Mouse (Mus musculus) lung, embryonic 15.5 days (tissue): ENCODE measurements at regions not wholly inside any gene's neighbourhood (a gene's known extent, or its start where the extent isn't known, plus 50 kb on each side); places are given as distances from the start of the nearest gene placed in this dataset. TPM values are rescaled to one million over a fixed set of nuclear protein-coding genes. Genes with fewer than 3 reads are reported as not detected.

Experiments used
- ATAC-seq: fragments of 200-750 bp; cut with Nextera tagmentation; 2 replicates; pipeline ENCODE4 v1.8.0; 2017; ENCODE audit warnings: moderate number of reproducible peaks, borderline replicate concordance; ENCODE audit not compliant: low FRiP score, low TSS enrichment; ENCODE audit errors: extremely low read depth
- H3K27ac ChIP-seq: fragments of 300-500 bp; sonication (generic); 2 replicates; pipeline ENCODE4 v1.5.1; 2015; ENCODE audit warnings: moderate library complexity, mild to moderate bottlenecking, inconsistent platforms
- H3K27me3 ChIP-seq: fragments of 300-500 bp; sonication (generic); 2 replicates; pipeline ENCODE4 v1.6.1; 2015; ENCODE audit warnings: inconsistent platforms
- H3K36me3 ChIP-seq: fragments of 300-500 bp; sonication (generic); 2 replicates; pipeline ENCODE4 v1.6.1; 2015; ENCODE audit warnings: inconsistent platforms
- H3K4me1 ChIP-seq: fragments of 300-500 bp; sonication (generic); 2 replicates; pipeline ENCODE4 v1.6.1; 2015; ENCODE audit warnings: inconsistent platforms
- H3K4me2 ChIP-seq: fragments of 300-500 bp; sonication (generic); 2 replicates; pipeline ENCODE4 v1.6.1; 2015; ENCODE audit warnings: inconsistent platforms, mild to moderate bottlenecking, moderate library complexity
- H3K4me3 ChIP-seq: fragments of 300-500 bp; sonication (generic); 2 replicates; pipeline ENCODE4 v1.5.1; 2015; ENCODE audit warnings: mild to moderate bottlenecking, inconsistent platforms
- H3K9ac ChIP-seq: fragments of 300-500 bp; sonication (generic); 2 replicates; pipeline ENCODE4 v1.6.1; 2015; ENCODE audit warnings: inconsistent platforms
- H3K9me3 ChIP-seq: fragments of 300-500 bp; sonication (generic); 2 replicates; pipeline ENCODE4 v1.6.1; 2016; ENCODE audit warnings: inconsistent platforms
- WGBS: fragments of 180-500 bp; shearing (Covaris S2); methylation state at CpG from one replicate; pipeline ENCODE4 v1.1.7; 2015; 5-methylcytosine and 5-hydroxymethylcytosine counted together
- microRNA-seq: library from miRNA; unstranded; fragments of <30 nt; microRNA quantifications from one replicate; pipeline ENCODE4, GENCODE M21; 2016

DNA sequence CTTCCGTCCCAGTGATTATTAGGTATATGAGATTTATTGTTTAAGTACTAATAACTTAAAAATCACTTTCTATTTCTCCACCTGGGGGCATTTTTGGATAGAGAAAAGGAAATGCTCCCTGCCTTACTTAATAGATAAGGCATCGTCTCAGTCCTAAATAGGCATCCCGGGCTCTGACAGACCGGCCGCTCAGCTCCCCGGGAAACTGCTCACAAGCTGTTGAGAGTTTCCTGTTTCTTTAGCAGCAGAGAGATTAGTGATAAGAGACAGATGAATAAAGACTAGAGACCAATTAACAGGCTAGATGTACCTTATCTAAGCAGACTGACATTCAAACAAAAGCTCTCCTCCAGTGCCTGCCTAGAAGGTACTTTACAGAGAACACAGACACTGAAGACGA, 148.4 kb downstream of the Slc15a5 start:
- Histone ChIP-seq H3K9ac (no peak overlapping the region), H3K9me3 (no peaks in the 10 kb centered on the region), H3K27me3 (no peaks in the 10 kb centered on the region), H3K4me2 (peak overlapping the region; percentile 22; the same call in 1 of the 2 replicates), H3K4me1 (peaks cover 18% of the 10 kb centered on the region), H3K36me3 (no peaks in the 10 kb centered on the region), H3K27ac (no peak overlapping the region), H3K4me3 (no peak overlapping the region)
- ATAC-seq = no peak
- 21% methylated on average over 7 of the region's 7 CpGs for WGBS

GRCm38 (mm10) chr6:137923364-137923763, 156.4 kb downstream of the Slc15a5 start:
- Histone ChIP-seq H3K27ac (no peak overlapping the region), H3K4me3 (no peak overlapping the region), H3K4me2 (no peak overlapping the region), H3K36me3 (no peaks in the 10 kb centered on the region), H3K9me3 (no peaks in the 10 kb centered on the region), H3K27me3 (no peaks in the 10 kb centered on the region), H3K9ac (no peak overlapping the region), H3K4me1 (no peaks in the 10 kb centered on the region)
- no peak for ATAC-seq
- 87% methylated on average over 4 of the region's 4 CpGs for WGBS

DNA sequence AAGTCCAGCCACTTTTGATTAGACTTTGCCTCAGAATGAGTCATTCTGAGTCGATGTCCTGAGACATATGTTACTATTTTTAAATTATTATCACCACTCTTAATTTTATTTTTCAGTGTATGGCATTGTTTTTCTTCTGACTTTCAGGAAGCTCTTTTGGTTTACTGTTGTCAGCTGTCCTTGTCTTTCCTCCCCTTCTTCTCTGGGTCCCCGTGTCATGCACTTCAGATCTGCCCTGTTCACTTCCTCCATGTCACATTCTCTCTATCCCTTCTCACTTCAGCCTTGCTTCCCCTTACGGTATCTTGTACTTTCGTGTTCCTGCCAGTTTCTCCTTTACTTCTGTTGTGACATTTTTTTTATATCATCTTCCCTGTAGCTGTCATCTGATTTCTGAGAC, 161.6 kb downstream of the Slc15a5 start:
- H3K9ac ChIP-seq = no peak overlapping the region
- H3K27me3 ChIP-seq = no peaks in the 10 kb centered on the region
- no peak overlapping the region for H3K27ac ChIP-seq
- H3K36me3 ChIP-seq = no peaks in the 10 kb centered on the region
- no peaks in the 10 kb centered on the region for H3K4me1 ChIP-seq
- no peak overlapping the region for H3K4me2 ChIP-seq
- no peak overlapping the region for H3K4me3 ChIP-seq
- 45% methylated on average over 4 of the region's 4 CpGs for WGBS
- ATAC-seq = no peak
- no peaks in the 10 kb centered on the region for H3K9me3 ChIP-seq

DNA sequence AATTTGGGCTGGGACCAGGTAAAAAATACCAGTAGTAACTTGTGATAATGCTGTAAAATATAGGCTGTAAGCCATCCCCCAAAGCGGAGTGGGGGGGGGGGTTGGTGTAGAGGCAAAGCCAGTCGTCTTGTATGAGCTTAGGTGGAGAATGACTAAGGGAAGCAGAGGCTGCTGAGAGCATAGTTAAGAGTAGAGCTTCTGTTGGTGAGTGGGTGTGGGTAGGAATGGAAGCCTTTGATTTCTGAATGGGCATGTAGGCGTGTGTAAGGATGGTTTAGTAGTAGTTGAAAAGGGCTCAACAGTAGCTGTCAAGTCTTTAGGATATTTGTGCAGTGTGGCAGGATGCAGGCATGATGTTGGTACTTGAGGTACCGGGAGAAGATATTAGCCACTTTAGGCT, 153.5 kb downstream of the Dera start:
- no peak for ATAC-seq

More for the DNA sequence above, 153.5 kb downstream of the Dera start:
- Histone ChIP-seq H3K27ac (no peak overlapping the region), H3K4me3 (no peak overlapping the region), H3K4me2 (no peak overlapping the region), H3K9ac (no peak overlapping the region), H3K4me1 (no peaks in the 10 kb centered on the region), H3K9me3 (no peaks in the 10 kb centered on the region), H3K27me3 (no peaks in the 10 kb centered on the region), H3K36me3 (no peaks in the 10 kb centered on the region)
- 74% methylated on average over 4 of the region's 4 CpGs for WGBS

Small RNAs in the stretch of these regions (microRNA-seq; reads per million reads assigned to microRNA genes)
- not detected for gene Gm24308
